Mouse (Mus musculus): ENCODE measurements at regions not wholly inside any gene's neighbourhood (a gene's known extent, or its start where the extent isn't known, plus 50 kb on each side); places are given as distances from the start of the nearest gene placed in this dataset.

- no peaks in the 10 kb centered on the region for H3K36me3 ChIP-seq
- H3K27ac ChIP-seq, result no peak overlapping the region
- H3K9me3 ChIP-seq, result no peaks in the 10 kb centered on the region
- no peak overlapping the region for H3K4me3 ChIP-seq (replicated peaks)
- peaks cover 6% of the 10 kb centered on the region; the same call in 1 of the 2 replicates for H3K27me3 ChIP-seq
- H3K4me1 ChIP-seq (replicated peaks), result no peaks in the 10 kb centered on the region; the same call in 1 of the 2 replicates
- WGBS, result 55% methylated on average over 6 of the region's 6 CpGs
- no peak overlapping the region for H3K4me2 ChIP-seq
- H3K9ac ChIP-seq (replicated peaks), result no peak overlapping the region
- no peak for ATAC-seq (ENCODE audit: insufficient number of reproducible peaks, insufficient read depth, low FRiP score, low TSS enrichment, low read depth)
These were observed 263.7 kb downstream of the Pax3 start for GRCm38 (mm10) chr1:77933095-77933766.

GRCm38 (mm10) chr1:77932226-77932625 lies 264.7 kb downstream of the Pax3 start:
- Histone ChIP-seq H3K4me2 (no peak overlapping the region), H3K27me3 (peaks cover 6% of the 10 kb centered on the region; the same call in 1 of the 2 replicates), H3K9me3 (no peaks in the 10 kb centered on the region), H3K27ac (no peak overlapping the region), H3K4me1 (replicated peaks) (no peaks in the 10 kb centered on the region; the same call in 1 of the 2 replicates), H3K4me3 (replicated peaks) (no peak overlapping the region), H3K36me3 (no peaks in the 10 kb centered on the region), H3K9ac (replicated peaks) (no peak overlapping the region)
- ATAC-seq (ENCODE audit: insufficient number of reproducible peaks, insufficient read depth, low FRiP score, low TSS enrichment, low read depth), result no peak
- 84% methylated on average over 5 of the region's 5 CpGs for WGBS

GRCm38 (mm10) chr1:77930661-77931060 lies 266.3 kb downstream of the Pax3 start:
- no peak overlapping the region for H3K4me2 ChIP-seq
- ATAC-seq (ENCODE audit: insufficient number of reproducible peaks, insufficient read depth, low FRiP score, low TSS enrichment, low read depth), result no peak
- no peaks in the 10 kb centered on the region for H3K9me3 ChIP-seq
- H3K27me3 ChIP-seq, result peaks cover 6% of the 10 kb centered on the region; the same call in 1 of the 2 replicates
- 89% methylated on average over 6 of the region's 6 CpGs for WGBS
- no peak overlapping the region for H3K4me3 ChIP-seq (replicated peaks)
- no peaks in the 10 kb centered on the region for H3K36me3 ChIP-seq
- no peak overlapping the region for H3K9ac ChIP-seq (replicated peaks)
- no peaks in the 10 kb centered on the region; the same call in 1 of the 2 replicates for H3K4me1 ChIP-seq (replicated peaks)
- no peak overlapping the region for H3K27ac ChIP-seq

- Histone ChIP-seq H3K4me2 (no peak overlapping the region), H3K27ac (no peak overlapping the region), H3K4me3 (replicated peaks) (no peak overlapping the region), H3K36me3 (no peaks in the 10 kb centered on the region), H3K9me3 (no peaks in the 10 kb centered on the region), H3K9ac (replicated peaks) (no peak overlapping the region), H3K27me3 (peaks cover 4% of the 10 kb centered on the region; the same call in 1 of the 2 replicates), H3K4me1 (replicated peaks) (no peaks in the 10 kb centered on the region; the same call in 1 of the 2 replicates)
- no peak for ATAC-seq (ENCODE audit: insufficient number of reproducible peaks, insufficient read depth, low FRiP score, low TSS enrichment, low read depth)
- WGBS, result 17% methylated on average over 8 of the region's 8 CpGs
These were observed 267.4 kb downstream of the Pax3 start for GRCm38 (mm10) chr1:77929552-77929951.

GRCm38 (mm10) chr1:77926146-77926545 lies 270.8 kb downstream of the Pax3 start:
- 80% methylated on average over 3 of the region's 3 CpGs for WGBS
- Histone ChIP-seq H3K36me3 (no peaks in the 10 kb centered on the region), H3K9ac (replicated peaks) (no peak overlapping the region), H3K27me3 (no peaks in the 10 kb centered on the region), H3K4me2 (no peak overlapping the region), H3K4me3 (replicated peaks) (no peak overlapping the region), H3K4me1 (replicated peaks) (no peaks in the 10 kb centered on the region; the same call in 1 of the 2 replicates), H3K9me3 (no peaks in the 10 kb centered on the region), H3K27ac (no peak overlapping the region)
- ATAC-seq (ENCODE audit: insufficient number of reproducible peaks, insufficient read depth, low FRiP score, low TSS enrichment, low read depth), result no peak

- no peak overlapping the region for H3K4me2 ChIP-seq
- H3K27me3 ChIP-seq, result no peaks in the 10 kb centered on the region
- H3K9me3 ChIP-seq, result no peaks in the 10 kb centered on the region
- ATAC-seq (ENCODE audit: insufficient number of reproducible peaks, insufficient read depth, low FRiP score, low TSS enrichment, low read depth), result no peak
- 60% methylated on average over 5 of the region's 5 CpGs for WGBS
- H3K36me3 ChIP-seq, result no peaks in the 10 kb centered on the region
- H3K4me1 ChIP-seq (replicated peaks), result no peaks in the 10 kb centered on the region
- H3K4me3 ChIP-seq (replicated peaks), result no peak overlapping the region
- no peak overlapping the region for H3K9ac ChIP-seq (replicated peaks)
- no peak overlapping the region for H3K27ac ChIP-seq
These were observed 300.7 kb downstream of the Pax3 start for GRCm38 (mm10) chr1:77896226-77896625.

- no peaks in the 10 kb centered on the region for H3K9me3 ChIP-seq
- H3K4me3 ChIP-seq (replicated peaks), result no peak overlapping the region
- H3K4me2 ChIP-seq, result no peak overlapping the region
- H3K4me1 ChIP-seq (replicated peaks), result no peaks in the 10 kb centered on the region
- H3K27ac ChIP-seq, result no peak overlapping the region
- no peaks in the 10 kb centered on the region for H3K36me3 ChIP-seq
- H3K9ac ChIP-seq (replicated peaks), result no peak overlapping the region
- H3K27me3 ChIP-seq, result no peaks in the 10 kb centered on the region
- ATAC-seq (ENCODE audit: insufficient number of reproducible peaks, insufficient read depth, low FRiP score, low TSS enrichment, low read depth), result no peak
These were observed 317.9 kb downstream of the Pax3 start for GRCm38 (mm10) chr1:77879026-77879425.

- Histone ChIP-seq H3K27me3 (no peaks in the 10 kb centered on the region), H3K4me1 (replicated peaks) (no peaks in the 10 kb centered on the region), H3K9ac (replicated peaks) (no peak overlapping the region), H3K4me2 (no peak overlapping the region), H3K27ac (no peak overlapping the region), H3K36me3 (no peaks in the 10 kb centered on the region), H3K4me3 (replicated peaks) (no peak overlapping the region), H3K9me3 (no peaks in the 10 kb centered on the region)
- WGBS, result 69% methylated on average over 2 of the region's 2 CpGs
- ATAC-seq (ENCODE audit: insufficient number of reproducible peaks, insufficient read depth, low FRiP score, low TSS enrichment, low read depth), result no peak
These were observed 326.8 kb downstream of the Pax3 start for GRCm38 (mm10) chr1:77870125-77870524.

- no peak for ATAC-seq (ENCODE audit: insufficient number of reproducible peaks, insufficient read depth, low FRiP score, low TSS enrichment, low read depth)
- H3K4me3 ChIP-seq (replicated peaks), result no peak overlapping the region
- no peaks in the 10 kb centered on the region for H3K9me3 ChIP-seq
- no peaks in the 10 kb centered on the region for H3K36me3 ChIP-seq
- no peaks in the 10 kb centered on the region for H3K4me1 ChIP-seq (replicated peaks)
- 67% methylated on average over 1 of the region's 1 CpGs for WGBS
- H3K27me3 ChIP-seq, result no peaks in the 10 kb centered on the region
- H3K27ac ChIP-seq, result no peak overlapping the region
- no peak overlapping the region for H3K9ac ChIP-seq (replicated peaks)
- no peak overlapping the region for H3K4me2 ChIP-seq
These were observed 327.8 kb downstream of the Pax3 start for GRCm38 (mm10) chr1:77869174-77869573.

GRCm38 (mm10) chr1:77859931-77860330 lies 337.0 kb downstream of the Pax3 start:
- Histone ChIP-seq H3K9ac (replicated peaks) (no peak overlapping the region), H3K4me2 (no peak overlapping the region), H3K27ac (no peak overlapping the region), H3K4me1 (replicated peaks) (no peaks in the 10 kb centered on the region), H3K36me3 (no peaks in the 10 kb centered on the region), H3K9me3 (no peaks in the 10 kb centered on the region), H3K27me3 (no peaks in the 10 kb centered on the region), H3K4me3 (replicated peaks) (no peak overlapping the region)
- ATAC-seq (ENCODE audit: insufficient number of reproducible peaks, insufficient read depth, low FRiP score, low TSS enrichment, low read depth), result no peak
- WGBS, result 89% methylated on average over 9 of the region's 9 CpGs

- Histone ChIP-seq H3K9me3 (no peaks in the 10 kb centered on the region), H3K4me3 (replicated peaks) (no peak overlapping the region), H3K4me1 (replicated peaks) (no peaks in the 10 kb centered on the region), H3K4me2 (no peak overlapping the region), H3K36me3 (no peaks in the 10 kb centered on the region), H3K27ac (no peak overlapping the region), H3K9ac (replicated peaks) (no peak overlapping the region), H3K27me3 (no peaks in the 10 kb centered on the region)
- no peak for ATAC-seq (ENCODE audit: insufficient number of reproducible peaks, insufficient read depth, low FRiP score, low TSS enrichment, low read depth)
- WGBS, result 68% methylated on average over 1 of the region's 1 CpGs
These were observed 339.5 kb upstream of the Epha4 start for GRCm38 (mm10) chr1:77854366-77854765.
